8 mouse cellular contexts compared by ENCODE assay signal in the genomic region with DNA sequence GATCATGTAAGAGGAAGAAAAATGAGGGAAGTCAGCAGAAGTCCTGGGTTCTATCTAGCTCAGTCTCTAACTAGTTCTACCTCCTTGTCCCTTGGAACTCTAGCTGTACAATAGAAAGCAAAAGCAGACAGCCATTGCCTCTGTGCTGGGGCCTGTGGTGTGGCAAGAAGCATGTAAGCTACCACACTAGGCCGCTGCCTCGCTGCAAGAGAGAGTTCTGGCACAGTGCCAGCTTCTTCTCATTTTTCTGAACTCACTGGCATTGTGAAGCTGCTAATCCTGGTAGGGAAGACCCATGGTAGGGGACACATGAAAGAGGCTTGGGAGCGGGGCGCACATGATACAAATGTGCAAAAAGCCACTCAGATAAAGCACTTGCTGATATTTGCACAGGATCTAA.
A peak's percentile ranks its signal among the peaks of the same experiment; 100 is the strongest.
DNase-seq lines count a peak whose midpoint lies in the region; ATAC-seq lines count a peak whose summit lies in the region.

No protein-coding gene starts in this region.

- intact Hi-C loops in left cerebral cortex, postnatal 4 days (cut with DNase I), result no loop called here

- ATAC-seq in common myeloid progenitor, adult 5-6 weeks (replicated peaks; ENCODE audit: low read depth, poor library complexity, severe bottlenecking), result peak; percentile 29; the same call in 1 of the 2 replicates
- peak; percentile 65 for ATAC-seq in megakaryocyte-erythroid progenitor cell, adult 5-6 weeks (replicated peaks; ENCODE audit: low FRiP score, low TSS enrichment, poor library complexity, severe bottlenecking)

- DNase-seq in cerebellum, postnatal 4 days (ENCODE audit: low spot score in 2 of 2), result peak; percentile 21 to 41
- no peak for DNase-seq in cerebellum, adult 18-20 months
- peak; percentile 44 for DNase-seq in left cerebral cortex, postnatal 4 days
- no peak for DNase-seq in left cerebral cortex, adult 18-20 months (ENCODE audit: low spot score in 2 of 2)
- no peak for DNase-seq in spleen, postnatal 14 days (ENCODE audit: low spot score in 2 of 2)
- DNase-seq in urinary bladder, adult 18-20 months (ENCODE audit: low spot score in 2 of 2), result no peak

Comparison
In these comparisons a context has a peak if more than half of its experiments do, and no peak if none do; other contexts are left out.
1. DNase-seq: peak in cerebellum, postnatal 4 days (2 of 2) and left cerebral cortex, postnatal 4 days (single experiment); none in cerebellum, adult 18-20 months (0 of 2), left cerebral cortex, adult 18-20 months (0 of 2), spleen, postnatal 14 days (0 of 2) and urinary bladder, adult 18-20 months (0 of 2).